Mouse (Mus musculus): ENCODE data around the gene Dync1i1.

GRCm38 (mm10) chr6:6071038-6071437 is 345.6 kb downstream of the Dync1i1 start:
- TF ChIP-seq CTCF (IDR thresholded peaks at IDR 0.05; ENCODE audit: borderline replicate concordance, extremely low read depth, insufficient read depth, insufficient read length) (no peak), POLR2A (IDR thresholded peaks at IDR 0.05; ENCODE audit: borderline replicate concordance, extremely low read depth, insufficient read depth, insufficient read length, poor library complexity, severe bottlenecking) (no peak)
